Mouse (Mus musculus) urinary bladder, postnatal 25 days (tissue): Measurements from ENCODE around the gene 2510039O18Rik.

Source experiments
- DNase-seq: peaks from one replicate; pipeline ENCODE4 v3.0.0; 2022; ENCODE audit warnings: low spot score

The 2510039O18Rik gene

DNA sequence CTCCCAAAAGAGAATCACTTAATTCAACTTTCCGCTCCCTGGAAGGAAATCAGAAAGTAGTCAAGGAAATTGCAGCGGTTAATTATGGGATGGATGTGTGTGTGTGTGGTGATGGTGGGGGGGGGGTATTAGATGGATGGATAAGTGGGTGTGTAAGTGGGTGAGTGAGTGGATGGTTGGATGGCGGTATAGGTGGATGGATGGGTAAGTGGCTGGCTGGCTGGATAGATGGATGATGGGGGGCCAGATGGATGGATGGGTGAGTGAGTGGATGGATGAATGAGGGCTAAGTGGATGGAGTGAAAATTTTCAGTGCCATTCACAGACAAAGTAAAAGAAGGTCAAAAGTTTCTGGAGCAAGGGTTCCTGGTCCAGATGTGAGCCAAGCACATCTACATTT, 3.7 kb upstream of the 2510039O18Rik start:
- no peak for DNase-seq

DNA sequence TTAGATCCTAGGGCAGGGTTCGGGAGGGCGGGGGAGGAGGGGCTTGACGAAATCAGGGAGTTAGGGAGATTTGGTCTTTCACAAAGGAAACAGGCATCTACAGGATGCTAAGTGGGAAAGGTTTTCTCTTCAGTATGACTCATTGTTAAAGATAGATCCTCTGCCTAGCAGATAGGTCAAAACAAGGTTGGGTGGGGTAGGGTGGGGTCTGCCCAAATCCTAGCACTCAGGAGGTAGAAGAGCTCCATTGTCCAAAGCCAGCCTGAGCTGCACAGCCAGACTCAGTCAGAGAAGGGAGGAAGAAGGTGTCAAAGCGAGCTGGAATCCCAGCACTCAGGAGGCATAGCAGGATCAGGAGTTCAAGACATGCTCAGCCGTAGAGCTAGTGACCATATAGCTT, 3.2 kb upstream of the 2510039O18Rik start:
- no peak for DNase-seq

DNA sequence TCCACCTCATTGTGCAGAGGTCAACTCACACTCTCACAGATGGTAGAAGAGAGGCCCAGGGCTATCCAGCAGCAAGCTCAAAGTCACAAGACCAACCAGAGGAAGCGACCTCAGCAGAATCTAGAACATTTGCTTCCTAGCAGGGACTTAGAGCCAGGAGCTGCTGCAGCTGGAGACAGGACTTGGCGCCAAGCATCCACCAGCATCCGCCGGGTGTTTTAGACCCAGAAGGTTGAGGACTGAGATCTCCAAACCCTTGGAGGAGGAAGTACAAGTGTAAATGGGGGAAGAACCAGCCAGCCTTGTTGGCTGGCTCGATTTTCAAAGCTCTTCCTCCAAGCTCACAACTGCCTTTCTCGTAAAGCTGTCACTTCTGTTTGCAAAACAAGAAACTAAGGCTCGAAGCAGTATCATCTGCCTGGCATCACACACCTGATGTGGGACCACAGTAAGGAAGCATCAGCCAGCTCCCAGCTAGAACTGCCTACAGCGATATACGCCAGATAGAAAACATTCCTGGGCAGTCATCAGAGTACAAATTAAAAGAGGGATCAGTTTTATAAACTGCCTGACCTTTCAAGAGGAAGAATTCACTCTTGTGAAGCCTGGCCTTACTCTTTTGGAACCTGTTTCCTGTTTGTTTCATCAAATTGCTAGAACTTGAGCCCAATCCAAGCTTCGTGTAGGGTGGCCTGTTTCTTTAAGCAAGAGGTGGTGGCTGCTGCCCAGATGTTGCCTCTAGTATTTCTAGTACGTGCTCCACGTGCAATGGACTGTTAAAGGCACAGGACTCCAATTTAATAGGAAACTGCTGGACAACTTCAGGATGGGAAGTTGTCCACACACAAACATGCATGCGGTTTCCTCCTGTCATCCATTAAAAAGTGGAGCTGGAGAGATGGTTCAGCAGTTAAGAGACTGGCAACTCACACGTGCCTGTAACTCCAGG, 2.3 kb upstream of the 2510039O18Rik start:
- DNase-seq = peak; percentile 10

DNA sequence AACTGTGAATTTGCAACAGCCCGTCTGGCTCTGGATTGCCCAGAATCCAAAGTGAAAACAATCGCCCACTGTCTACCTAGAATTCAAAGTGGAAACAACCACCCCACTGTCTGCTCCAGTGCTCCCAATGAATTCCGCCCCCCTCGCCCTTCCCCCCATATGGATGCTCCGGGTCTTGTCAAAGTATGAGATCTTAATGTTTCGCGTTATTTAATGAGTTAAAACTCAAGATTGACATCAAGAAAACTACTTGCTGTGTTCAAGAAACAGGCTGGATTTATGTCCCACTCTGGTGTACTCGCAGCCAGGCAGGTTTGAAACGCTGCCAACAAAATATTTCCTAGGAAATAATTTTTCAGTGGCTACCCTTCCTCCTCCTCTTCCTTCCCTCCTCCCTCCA, 584 bp upstream of the 2510039O18Rik start:
- DNase-seq = no peak

DNA sequence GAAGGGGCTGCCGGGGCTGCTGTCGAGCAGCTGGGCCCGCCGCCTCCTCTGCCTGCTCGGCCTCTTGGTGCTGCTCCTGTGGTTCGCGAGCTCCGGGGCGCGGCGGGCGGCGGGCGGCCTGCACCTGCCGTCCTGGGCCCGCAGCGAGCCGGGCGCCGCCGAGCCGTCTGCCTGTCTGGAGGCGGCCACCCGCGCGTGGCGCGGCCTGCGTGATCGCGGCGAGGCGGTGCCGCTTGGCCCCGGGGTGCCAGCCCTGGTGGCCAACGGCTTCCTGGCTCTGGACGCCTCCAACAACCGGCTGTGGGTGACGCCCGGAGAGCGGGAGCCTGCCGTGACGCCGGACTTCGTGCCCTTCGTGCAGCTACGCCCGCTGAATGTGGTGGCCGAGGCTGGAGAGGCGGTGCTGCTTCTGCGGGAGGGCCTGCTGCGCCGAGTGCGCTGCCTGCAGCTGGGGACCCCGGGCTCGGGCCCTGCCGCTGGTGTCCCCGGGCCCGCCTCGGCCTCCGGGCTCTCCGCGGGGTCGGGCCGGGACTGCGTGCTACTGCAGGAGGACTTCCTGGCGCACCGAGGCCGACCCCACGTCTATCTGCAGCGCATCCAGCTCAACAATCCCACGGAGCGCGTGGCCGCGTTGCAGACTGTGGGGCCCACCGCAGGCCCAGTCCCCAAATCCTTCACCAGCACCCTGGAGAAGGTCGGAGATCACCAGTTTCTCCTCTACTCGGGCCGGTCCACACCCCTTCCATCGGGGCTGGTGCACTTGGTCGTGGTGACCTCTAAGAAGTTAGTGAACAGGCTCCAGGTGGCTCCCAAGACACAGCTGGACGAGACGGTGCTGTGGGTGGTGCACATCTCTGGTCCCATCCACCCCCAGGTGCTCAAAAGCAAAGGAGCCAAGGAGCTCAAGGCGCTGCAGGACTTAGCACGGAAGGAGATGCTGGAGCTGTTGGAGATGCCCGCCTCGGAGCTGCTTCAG, 638 bp downstream of the 2510039O18Rik start:
- DNase-seq = peak; percentile 21

DNA sequence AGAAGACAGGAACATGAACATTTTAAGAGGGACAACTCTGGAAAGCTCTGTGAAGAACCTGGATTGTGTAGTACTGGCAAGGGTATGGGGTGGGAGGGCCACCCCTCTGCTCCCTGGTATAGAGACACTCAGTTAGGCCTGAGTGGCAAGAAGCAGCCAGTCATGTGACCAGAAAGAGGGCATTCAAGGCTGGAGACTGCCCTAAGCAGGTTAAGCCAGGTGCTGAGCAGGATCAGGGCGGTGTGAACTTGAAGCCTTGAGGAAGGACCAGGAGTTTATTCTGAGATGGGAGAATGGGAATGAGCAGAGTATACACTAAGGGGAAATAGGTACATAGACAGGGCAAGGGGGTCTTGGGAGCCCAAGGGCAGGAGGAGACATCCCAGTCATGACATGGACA, 2.3 kb downstream of the 2510039O18Rik start:
- DNase-seq = no peak

DNA sequence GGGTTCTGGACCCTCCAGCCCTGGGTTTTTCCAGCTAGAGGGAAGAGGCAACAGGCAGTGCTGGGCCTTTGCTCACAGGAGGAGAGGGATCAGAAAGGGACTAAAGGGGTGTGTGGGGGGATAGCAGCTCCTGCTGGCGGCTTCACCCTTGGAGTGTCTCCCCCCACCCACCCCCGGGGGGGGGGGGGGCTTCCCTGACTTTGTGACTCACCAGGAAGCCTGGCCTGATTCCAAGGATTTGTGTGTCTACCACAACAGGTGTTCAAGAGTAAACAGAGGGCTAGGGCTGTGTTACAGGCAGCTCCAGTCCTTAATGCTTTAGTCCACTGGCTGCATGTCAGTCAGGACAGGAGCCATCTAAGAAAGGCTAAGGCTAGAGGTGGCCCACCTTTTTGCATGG, 6.8 kb downstream of the 2510039O18Rik start:
- DNase-seq = no peak

DNA sequence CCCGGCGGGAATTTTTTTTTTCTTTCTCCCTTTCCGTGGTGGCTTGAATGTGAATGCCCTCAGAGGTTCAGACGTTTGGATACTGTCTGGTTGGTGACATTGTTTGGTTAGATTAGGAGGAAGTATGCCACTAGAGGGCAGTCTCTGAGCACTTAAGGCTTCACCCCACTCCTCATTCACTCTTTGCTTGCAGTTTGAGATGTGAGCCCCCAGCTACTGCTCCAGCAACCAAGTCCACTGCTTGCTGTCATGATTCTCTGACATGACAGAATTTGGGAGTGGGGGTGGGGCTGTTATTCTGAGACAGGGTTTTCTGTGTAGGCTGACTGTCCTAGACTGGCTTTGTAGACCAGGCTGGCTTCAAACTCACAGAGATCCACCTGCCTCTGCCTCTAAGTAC, 12.9 kb downstream of the 2510039O18Rik start:
- DNase-seq = no peak

DNA sequence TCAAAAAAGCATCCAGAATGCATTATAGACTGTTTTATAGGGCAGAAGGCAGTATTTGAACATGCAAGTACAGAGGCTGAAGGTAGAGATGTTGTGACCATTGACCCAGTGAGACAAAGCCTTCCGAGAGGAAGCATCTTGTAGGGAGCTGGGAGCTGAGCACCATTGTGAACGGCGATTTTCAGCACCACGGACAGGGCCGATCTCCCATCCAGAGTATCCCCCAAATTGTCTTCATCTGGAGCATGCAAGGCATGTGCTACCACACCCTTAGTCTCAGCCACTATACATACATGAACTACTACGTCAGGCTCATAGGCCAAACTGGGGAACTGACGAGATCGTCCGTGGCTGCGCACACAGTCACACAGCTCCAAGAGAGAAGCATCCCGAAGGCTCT, 16.4 kb downstream of the 2510039O18Rik start:
- no peak for DNase-seq

DNA sequence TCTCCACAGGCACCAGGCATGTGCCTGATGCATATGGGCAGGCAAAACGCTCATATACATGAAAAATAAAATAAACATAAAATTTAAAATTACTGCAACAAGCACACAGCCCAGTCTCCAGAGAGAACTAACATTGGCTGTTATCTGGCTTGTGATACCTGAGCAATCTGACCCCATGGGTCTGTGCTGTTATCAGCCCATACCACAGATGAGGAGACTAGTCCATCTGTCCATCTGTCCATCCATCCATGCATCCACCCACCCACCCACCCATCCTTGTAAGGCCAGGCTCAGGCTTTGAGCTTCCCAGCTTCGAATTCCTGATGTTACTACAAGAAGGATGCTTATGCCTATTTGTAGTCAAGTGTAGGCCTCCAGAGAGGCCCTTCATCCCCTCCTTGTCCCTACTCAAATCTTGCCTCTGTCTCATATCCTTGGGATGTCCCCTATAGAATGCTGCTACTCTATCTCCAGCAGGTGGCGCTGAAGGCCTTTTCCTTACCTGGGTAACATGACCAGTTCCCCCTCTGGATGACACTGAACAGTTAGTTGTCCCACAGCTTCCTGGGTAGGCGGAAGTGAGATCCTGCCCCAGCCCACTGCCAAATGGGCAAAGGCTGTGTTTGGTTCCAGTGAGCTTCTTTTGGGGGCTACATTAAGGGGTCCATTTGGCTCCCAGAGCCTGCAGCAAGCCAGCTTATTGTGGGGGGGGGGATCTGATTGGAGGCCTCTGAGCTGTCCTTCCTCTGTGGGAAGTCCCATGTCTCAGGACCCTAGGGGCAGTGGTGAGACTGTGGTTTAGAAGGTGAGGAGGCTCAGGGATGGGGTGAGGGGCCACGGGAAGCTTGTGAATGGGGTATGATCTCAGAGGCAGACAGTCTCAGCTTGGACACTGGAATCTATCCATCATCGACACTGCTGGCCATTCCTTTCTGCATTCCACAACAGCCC, 19.5 kb downstream of the 2510039O18Rik start:
- DNase-seq = peak; percentile 47

DNA sequence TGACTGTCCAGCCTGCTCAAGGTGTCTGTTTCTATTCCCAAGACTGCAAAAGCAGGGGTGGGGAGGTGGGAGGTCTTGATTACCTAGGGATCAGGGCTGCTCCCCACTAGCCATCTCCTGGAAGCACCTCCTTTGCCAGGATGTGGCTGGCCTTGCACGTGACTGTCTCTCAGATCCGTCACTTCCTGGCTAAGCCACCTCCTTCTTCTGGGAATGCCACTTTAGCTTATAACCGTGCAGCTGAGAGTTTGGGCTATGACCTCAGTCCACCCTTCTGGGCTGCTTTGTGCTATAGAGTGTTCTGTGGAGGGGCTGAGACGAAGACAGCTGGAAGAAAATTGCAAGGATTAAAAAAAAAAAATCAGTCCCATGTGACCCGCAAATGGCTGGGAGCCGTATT, 22.1 kb downstream of the 2510039O18Rik start:
- DNase-seq = no peak

DNA sequence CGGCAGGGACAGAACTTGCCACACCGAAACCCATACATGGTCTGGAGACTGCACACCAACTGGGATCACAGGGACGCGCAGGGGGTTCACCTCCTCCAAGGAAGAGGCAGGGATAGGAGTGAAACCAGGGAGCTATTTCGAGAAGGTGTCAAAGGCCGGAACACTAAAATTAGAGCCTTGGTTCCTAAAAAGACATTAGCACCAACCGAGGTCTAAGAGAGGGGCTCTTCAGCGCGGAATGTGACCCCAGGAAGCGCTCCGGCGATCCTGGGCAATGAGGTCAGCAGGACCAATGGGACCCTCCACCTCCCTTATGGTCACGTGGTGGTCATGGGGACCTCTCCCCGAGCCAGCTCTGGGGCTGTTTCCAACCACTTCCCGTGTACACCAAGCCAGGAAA, 22.9 kb downstream of the 2510039O18Rik start:
- DNase-seq = no peak

DNA sequence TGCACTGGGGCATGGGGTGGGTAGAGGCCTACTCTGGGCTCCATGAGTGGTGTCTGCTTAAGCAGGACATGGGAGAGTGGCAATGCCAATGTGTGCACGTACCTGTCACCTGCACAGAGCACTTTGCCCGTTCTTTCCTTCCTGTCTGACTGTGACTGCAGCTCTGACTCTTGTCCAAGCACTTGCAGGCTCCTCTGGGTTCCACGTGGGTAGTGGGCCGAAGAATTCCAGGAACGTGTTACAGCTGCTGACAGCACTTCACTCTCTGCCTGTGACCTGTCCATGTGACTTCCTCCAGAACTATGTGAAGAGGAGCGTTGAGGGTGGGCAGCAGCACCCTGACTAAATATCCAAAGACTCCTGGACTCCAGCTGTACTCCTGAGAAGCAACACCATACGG, 25.0 kb downstream of the 2510039O18Rik start:
- no peak for DNase-seq

DNA sequence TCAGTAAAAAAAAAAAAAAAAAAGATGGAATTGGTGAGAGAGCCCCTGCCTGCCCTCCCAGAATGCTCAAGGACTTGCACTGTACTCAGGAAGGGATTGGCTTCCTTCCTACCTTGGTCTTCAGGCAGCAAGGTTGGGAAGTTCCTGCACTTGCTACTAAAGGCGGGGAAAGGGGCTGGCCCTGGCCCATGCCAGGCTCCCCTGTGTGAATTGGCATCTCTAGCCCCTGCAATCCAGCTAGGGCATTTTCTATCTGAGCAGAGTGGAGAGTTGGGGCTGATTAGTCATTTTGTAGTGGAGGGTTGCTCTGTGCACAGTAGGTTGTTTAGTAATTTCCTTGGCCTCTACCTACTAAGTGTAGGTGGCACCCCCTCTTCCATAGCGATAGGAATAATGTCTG, 28.1 kb downstream of the 2510039O18Rik start:
- no peak for DNase-seq

DNA sequence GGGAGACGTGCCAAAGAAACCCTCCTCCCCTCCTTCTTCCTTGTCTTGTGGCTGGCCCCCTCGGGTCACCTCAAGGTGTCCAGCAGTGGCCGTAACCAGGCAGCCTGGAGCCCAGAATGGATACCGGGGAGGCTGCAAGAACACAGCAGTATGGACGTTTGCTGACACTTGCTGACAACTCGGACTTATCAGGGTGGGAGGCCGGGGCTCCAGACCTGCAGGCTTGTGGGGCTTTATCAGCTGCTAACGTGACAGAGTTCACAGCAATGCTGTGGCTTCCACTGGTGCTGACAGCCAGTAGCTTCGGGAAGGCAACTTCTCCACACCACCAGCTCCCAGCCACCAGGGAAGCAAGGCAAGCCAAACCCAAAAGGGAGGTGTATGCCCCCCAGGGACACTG, 28.6 kb downstream of the 2510039O18Rik start:
- no peak for DNase-seq

DNA sequence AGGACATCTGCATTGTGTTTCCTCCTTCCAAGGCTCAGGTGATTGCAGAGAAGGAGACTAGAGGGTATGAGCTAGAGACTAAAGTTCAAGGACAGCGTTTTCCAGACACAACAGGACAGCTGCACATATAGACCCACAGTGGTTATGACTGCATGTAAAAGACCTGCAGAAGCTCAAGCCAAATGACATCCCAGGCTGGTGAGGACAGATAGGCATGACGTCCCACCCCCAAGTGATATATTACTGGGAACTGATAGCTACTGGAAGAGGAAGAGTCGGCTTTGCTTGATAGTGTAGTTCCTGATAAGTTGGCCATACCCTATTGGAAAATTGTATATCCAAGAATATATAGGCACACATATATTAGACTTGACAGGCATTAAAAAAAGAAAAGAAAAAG, 35.5 kb downstream of the 2510039O18Rik start:
- DNase-seq = no peak

DNA sequence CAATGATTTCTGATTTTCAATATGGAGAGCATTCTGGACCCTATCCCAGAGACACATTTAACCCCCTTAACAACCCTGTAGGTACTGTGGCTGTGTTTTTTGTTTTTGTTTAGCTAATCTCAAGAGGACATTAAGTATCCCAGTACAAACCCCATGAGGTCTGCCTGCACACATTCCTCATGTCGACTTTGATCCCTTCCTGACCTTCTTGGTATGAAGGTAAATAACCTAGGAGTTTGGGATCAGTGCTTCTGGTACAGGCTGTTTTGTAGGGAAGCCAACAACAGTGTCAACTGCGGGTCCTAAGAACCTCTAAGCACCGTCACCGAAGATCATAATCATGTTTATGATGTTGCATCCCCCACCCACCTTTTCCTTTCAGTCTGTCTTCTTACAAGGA, 37.0 kb downstream of the 2510039O18Rik start:
- no peak for DNase-seq

DNA sequence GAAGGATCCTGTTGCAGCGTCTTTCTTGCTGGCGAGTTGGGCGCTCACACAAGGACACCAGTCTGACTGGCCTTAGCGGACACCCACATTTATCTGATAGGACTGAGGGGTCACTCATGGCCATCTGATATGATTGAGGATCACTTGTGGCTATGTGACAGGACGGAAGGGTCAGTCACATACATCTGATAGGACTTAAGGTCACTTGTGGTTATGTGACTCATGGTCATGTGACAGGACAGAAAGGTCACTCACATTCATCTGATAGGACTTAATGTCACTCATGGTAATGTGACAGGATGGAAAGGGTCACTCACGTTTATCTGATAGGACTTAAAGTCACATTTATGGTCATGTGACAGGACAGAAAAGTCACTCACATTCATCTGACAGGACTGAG, 37.7 kb downstream of the 2510039O18Rik start:
- DNase-seq = no peak

DNA sequence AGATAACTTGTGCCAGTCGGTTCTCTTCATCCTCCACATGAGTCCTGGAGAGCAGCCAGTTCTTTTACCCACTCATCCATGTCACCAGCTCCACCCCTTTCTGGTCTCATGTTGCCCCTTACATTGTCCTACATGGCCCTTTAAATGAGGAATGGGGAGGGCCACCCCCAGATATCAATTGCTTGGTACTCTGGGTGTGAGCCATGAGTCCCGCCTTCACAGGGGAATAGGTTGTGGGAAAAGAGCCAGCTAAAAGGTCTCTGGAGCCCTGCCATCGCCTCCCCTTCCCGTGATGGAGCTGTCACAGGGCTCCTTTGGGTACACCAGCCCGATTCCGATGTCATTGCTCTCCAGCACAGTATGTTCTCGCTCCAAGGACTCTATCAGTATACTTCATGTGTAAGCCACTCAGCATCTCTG, 38.8 kb downstream of the 2510039O18Rik start:
- DNase-seq = no peak

DNA sequence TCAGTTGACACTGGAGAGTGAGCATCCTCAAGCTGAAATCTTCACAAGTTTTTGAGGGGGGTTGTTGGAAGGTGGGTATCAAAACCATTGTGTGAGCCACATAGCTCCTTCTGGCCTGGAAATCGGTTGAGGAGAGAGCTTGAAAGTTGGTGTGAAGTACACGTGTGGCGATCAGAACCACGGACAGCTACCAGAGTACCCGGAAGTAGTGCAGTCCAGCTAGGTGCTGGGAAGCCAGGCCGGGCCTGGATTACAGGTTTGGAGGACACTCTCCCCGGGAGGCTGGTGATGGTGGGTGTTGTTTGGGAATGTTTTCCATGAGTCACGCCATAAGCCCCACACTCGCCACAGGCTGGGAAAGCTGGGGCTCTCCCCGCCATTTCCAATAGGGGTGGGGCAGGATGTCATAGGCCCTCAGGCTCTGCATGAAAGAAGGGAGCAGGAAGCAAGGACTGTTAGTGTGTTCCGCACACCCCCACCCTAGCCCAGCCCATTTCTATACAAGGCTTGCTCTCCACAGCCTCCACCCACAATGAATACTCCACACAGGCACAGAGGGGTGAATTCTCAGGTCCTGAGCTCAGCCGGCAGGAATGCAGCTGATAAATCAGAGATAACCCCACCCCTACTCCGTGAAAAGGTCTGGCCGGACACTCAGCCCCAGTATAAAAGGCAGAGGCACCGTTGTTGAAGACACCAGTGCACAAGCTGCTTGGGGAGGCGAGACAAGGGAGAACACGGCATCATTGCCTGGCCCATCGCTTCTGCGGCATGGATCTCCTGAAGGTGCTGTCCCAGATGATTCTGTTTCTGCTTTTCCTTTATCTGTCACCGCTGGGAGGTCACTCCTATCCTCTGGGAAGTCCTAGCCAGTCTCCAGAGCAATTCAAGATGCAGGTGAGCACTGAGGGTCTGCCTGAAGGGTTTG, 44.8 kb downstream of the 2510039O18Rik start, which contains the start of gene Nppb:
TSS of gene Nppb (plus strand) at position 584 of the 928 bp plus-strand sequence.
- DNase-seq = peak; percentile 40
